ENCODE assay signal across 22 mouse cellular contexts in genomic region chr11:72363523-72364240, GRCm38 (mm10). TPM values are rescaled to one million over a fixed set of nuclear protein-coding genes. Genes with fewer than 3 reads are reported as not detected.
DNase-seq lines count a peak whose midpoint lies in the region; ATAC-seq and TF ChIP-seq lines count a peak whose summit lies in the region.
"Had no signal": no experiment of that assay in that cellular context is flagged by ENCODE, and none has a peak within 500 bp of the region (broad histone marks: within the 10 kb centered on the region; RNA-seq: fewer than 3 reads in every experiment).

No protein-coding gene starts in this region.

- DNase-seq in adrenal gland, adult 2 months: peak; percentile 59
- no peak for DNase-seq in adrenal gland, postnatal 4 days (ENCODE audit: low spot score in 2 of 2)
- DNase-seq in lung, adult 18-20 months: peak; percentile 24 to 61
- no peak for DNase-seq in lung, adult 2 months
- DNase-seq in lung, postnatal 36 days: peak; percentile 51
- no peak for DNase-seq in left cerebral cortex, adult 2 months (ENCODE audit: extremely low spot score in 1 of 2, low spot score in 2 of 2)
- DNase-seq: cerebellum, postnatal 25 days; gastrocnemius, postnatal 14 days; heart, postnatal 10 days had no signal

- TF ChIP-seq POLR2A in lung, adult 2 months (IDR thresholded peaks at IDR 0.05; ENCODE audit: borderline replicate concordance, extremely low read depth, low read depth, low read length): no peak

- peaks cover 4% of the 10 kb centered on the region for H3K4me1 ChIP-seq in lung, adult 2 months (ENCODE audit: control insufficient read depth, insufficient read depth, low read length)

- no peak for TF ChIP-seq CTCF in lung, adult 2 months (IDR thresholded peaks at IDR 0.05; ENCODE audit: insufficient read depth, low read length)
- no peak for TF ChIP-seq CTCF in left cerebral cortex, adult 2 months (IDR thresholded peaks at IDR 0.05)

- peak; percentile 80 for ATAC-seq in granulocyte monocyte progenitor cell, adult 5-6 weeks (replicated peaks; ENCODE audit: poor library complexity, severe bottlenecking)
- no peak for ATAC-seq in monocyte, adult 5-6 weeks (replicated peaks; ENCODE audit: insufficient number of reproducible peaks, low FRiP score, low TSS enrichment, poor library complexity, severe bottlenecking)

- intact Hi-C loops in left cerebral cortex, adult 2 months (cut with DNase I): no loop called here

- H3K27ac ChIP-seq in left cerebral cortex, adult 2 months: no peak overlapping the region
- H3K27ac ChIP-seq: hindbrain, embryonic 13.5 days; layer of hippocampus, adult 2 months; limb, embryonic 10.5 days; liver, embryonic 14.5 days; midbrain, embryonic 10.5 days; neural tube, embryonic 12.5 days had no signal

- WGBS in lung, adult 2 months: 40% methylated on average over 8 of the region's 8 CpGs

- no peak overlapping the region for H3K4me3 ChIP-seq in lung, adult 2 months (replicated peaks; ENCODE audit: extremely low read depth, low read depth, low read length)
- H3K4me3 ChIP-seq in left cerebral cortex, adult 2 months: no peak overlapping the region
- H3K4me3 ChIP-seq: erythroblast, embryonic 14.5 days; hindbrain, embryonic 13.5 days; layer of hippocampus, adult 2 months; limb, embryonic 10.5 days; midbrain, embryonic 10.5 days; neural tube, embryonic 12.5 days had no signal

RNA-seq across cellular contexts. Expression of gene Tekt1, which starts 1.4 kb away (rescaled TPM):
- total RNA-seq in adrenal gland, adult 2 months (2021): under 1 TPM; 0.21 to 0.86 TPM
- polyA plus RNA-seq in adrenal gland, adult 2 months (2012; rRNA removed): 0.07 and 0.17 TPM in 2 replicates
- total RNA-seq in adrenal gland, postnatal 4 days (2021): under 1 TPM; 0.51 to 0.62 TPM
- 4.8 and 8.3 TPM in 2 replicates for polyA plus RNA-seq in lung, adult 2 months (2012; rRNA removed)
- not detected in 2 replicates for total RNA-seq in granulocyte monocyte progenitor cell, adult 5-6 weeks (2014; fragmentation: Nextera tagmentation)
- 0.15 TPM in 1 of 2 replicates, not detected in the other for total RNA-seq in granulocyte monocyte progenitor cell, adult 5-6 weeks (2017)
- total RNA-seq in monocyte, adult 5-6 weeks (2017): not detected in 3 replicates
- 1 to 10 TPM; 2.3 to 3.6 TPM for total RNA-seq in left cerebral cortex, adult 2 months (2021)
- polyA plus RNA-seq: erythroblast, embryonic 14.5 days; liver, embryonic 14.5 days had no signal

RNA-seq across cellular contexts. Expression of gene Smtnl2, which starts 47.8 kb away (rescaled TPM):
- 1 to 10 TPM; 2.4 to 2.5 TPM for total RNA-seq in adrenal gland, adult 2 months (2021)
- polyA plus RNA-seq in adrenal gland, adult 2 months (2012; rRNA removed): 4.4 and 5.6 TPM in 2 replicates
- total RNA-seq in adrenal gland, postnatal 4 days (2021): 10 to 100 TPM; 11.4 to 24.2 TPM
- 32.1 and 34.5 TPM in 2 replicates for polyA plus RNA-seq in lung, adult 2 months (2012; rRNA removed)
- 0.79 and 1.2 TPM in 2 replicates for total RNA-seq in granulocyte monocyte progenitor cell, adult 5-6 weeks (2014; fragmentation: Nextera tagmentation)
- total RNA-seq in granulocyte monocyte progenitor cell, adult 5-6 weeks (2017): not detected in 2 replicates
- not detected in 3 replicates for total RNA-seq in monocyte, adult 5-6 weeks (2017)
- total RNA-seq in left cerebral cortex, adult 2 months (2021): 1 to 10 TPM in 1 of 2 experiments, under 1 TPM in 1; 0.33 to 1.2 TPM
- polyA plus RNA-seq: erythroblast, embryonic 14.5 days had no signal

RNA-seq across cellular contexts. Expression of gene Fbxo39, which starts 49.4 kb away (rescaled TPM):
- not detected for total RNA-seq in adrenal gland, adult 2 months (2021)
- 0.06 TPM in 1 of 2 replicates, not detected in the other for polyA plus RNA-seq in adrenal gland, adult 2 months (2012; rRNA removed)
- total RNA-seq in adrenal gland, postnatal 4 days (2021): not detected
- polyA plus RNA-seq in lung, adult 2 months (2012; rRNA removed): 0.12 and 0.31 TPM in 2 replicates
- total RNA-seq in granulocyte monocyte progenitor cell, adult 5-6 weeks (2014; fragmentation: Nextera tagmentation): not detected in 2 replicates
- total RNA-seq in granulocyte monocyte progenitor cell, adult 5-6 weeks (2017): not detected in 2 replicates
- total RNA-seq in monocyte, adult 5-6 weeks (2017): 0.29 to 0.57 TPM in 2 of 3 replicates, not detected in the other
- not detected for total RNA-seq in left cerebral cortex, adult 2 months (2021)
- total RNA-seq: gastrocnemius, postnatal 14 days; heart, adult 8-10 months; heart, postnatal 10 days; layer of hippocampus, adult 2 months; left cerebral cortex, adult 18-20 months had no signal
- polyA plus RNA-seq: erythroblast, embryonic 14.5 days; hindbrain, embryonic 13.5 days; intestine, embryonic 14.5 days; kidney, embryonic 16.5 days; limb, embryonic 10.5 days; liver, embryonic 14.5 days; midbrain, embryonic 10.5 days; neural tube, embryonic 12.5 days had no signal

Comparison
In these comparisons a context has a peak if more than half of its experiments do, and no peak if none do; other contexts are left out.
1. DNase-seq: peak in adrenal gland, adult 2 months (single experiment), lung, adult 18-20 months (2 of 2) and lung, postnatal 36 days (single experiment); none in adrenal gland, postnatal 4 days (0 of 2), lung, adult 2 months (single experiment) and left cerebral cortex, adult 2 months (0 of 2).